Mouse (Mus musculus): Measurements from ENCODE around the gene Brat1. TPM values are rescaled to one million over a fixed set of nuclear protein-coding genes. Genes with fewer than 3 reads are reported as not detected.

The Brat1 gene
- polyA plus RNA-seq, 1 experiment: 23.8 TPM

DNA sequence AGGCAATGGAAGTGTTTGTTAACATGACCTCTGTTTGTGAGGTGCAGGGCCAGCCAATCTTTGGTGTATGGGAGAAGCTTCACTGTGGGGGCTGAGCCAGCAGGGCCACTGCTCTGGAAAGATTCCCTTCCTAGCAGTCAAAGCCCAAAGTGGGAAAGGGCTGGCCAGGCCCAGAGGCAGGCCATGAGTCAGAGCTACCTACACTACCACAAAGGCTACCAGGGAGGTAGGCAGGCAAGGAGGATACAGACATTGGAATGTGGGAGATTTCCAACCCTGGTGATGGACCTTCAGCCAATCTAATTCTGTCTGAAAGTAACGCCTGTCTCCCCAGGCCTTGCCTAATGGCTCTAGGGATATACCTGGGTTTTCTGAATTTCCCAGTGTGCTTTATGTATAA is 23.9 kb upstream of the Brat1 start:
- H3K27me3 ChIP-seq (ENCODE audit: control insufficient read depth, insufficient read depth, low read length): no peaks in the 10 kb centered on the region
- H3K4me1 ChIP-seq (ENCODE audit: control insufficient read depth, insufficient read depth, low read length): no peaks in the 10 kb centered on the region
- WGBS: 89% methylated on average over 1 of the region's 1 CpGs
- no peak for DNase-seq
- H3K4me3 ChIP-seq (replicated peaks; ENCODE audit: insufficient read depth, low read depth, low read length): no peak overlapping the region
- H3K27ac ChIP-seq (ENCODE audit: insufficient read depth, low read length): no peak overlapping the region
- TF ChIP-seq POLR2A (IDR thresholded peaks at IDR 0.05; ENCODE audit: borderline replicate concordance, insufficient read depth, low read length): no peak
- no peak for TF ChIP-seq CTCF (IDR thresholded peaks at IDR 0.05; ENCODE audit: borderline replicate concordance, insufficient read depth, low read depth, low read length)

- Histone ChIP-seq H3K27me3 (ENCODE audit: control insufficient read depth, insufficient read depth, low read length) (no peaks in the 10 kb centered on the region), H3K4me3 (replicated peaks; ENCODE audit: insufficient read depth, low read depth, low read length) (no peak overlapping the region), H3K4me1 (ENCODE audit: control insufficient read depth, insufficient read depth, low read length) (no peaks in the 10 kb centered on the region), H3K27ac (ENCODE audit: insufficient read depth, low read length) (no peak overlapping the region)
- no peak for TF ChIP-seq CTCF (IDR thresholded peaks at IDR 0.05; ENCODE audit: borderline replicate concordance, insufficient read depth, low read depth, low read length)
- TF ChIP-seq POLR2A (IDR thresholded peaks at IDR 0.05; ENCODE audit: borderline replicate concordance, insufficient read depth, low read length): no peak
- DNase-seq: no peak
- 98% methylated on average over 6 of the region's 6 CpGs for WGBS
Measured at GRCm38 (mm10) chr5:140682113-140682512, 22.7 kb upstream of the Brat1 start.

GRCm38 (mm10) chr5:140684343-140685148 is 20.3 kb upstream of the Brat1 start:
- no peak for TF ChIP-seq POLR2A (IDR thresholded peaks at IDR 0.05; ENCODE audit: borderline replicate concordance, insufficient read depth, low read length)
- TF ChIP-seq CTCF (IDR thresholded peaks at IDR 0.05; ENCODE audit: borderline replicate concordance, insufficient read depth, low read depth, low read length): peak; percentile 83
- Histone ChIP-seq H3K4me1 (ENCODE audit: control insufficient read depth, insufficient read depth, low read length) (no peaks in the 10 kb centered on the region), H3K27ac (ENCODE audit: insufficient read depth, low read length) (no peak overlapping the region), H3K27me3 (ENCODE audit: control insufficient read depth, insufficient read depth, low read length) (no peaks in the 10 kb centered on the region), H3K4me3 (replicated peaks; ENCODE audit: insufficient read depth, low read depth, low read length) (no peak overlapping the region)
- DNase-seq: peak in 1 of 2 experiments; percentile 50
- WGBS: 59% methylated on average over 16 of the region's 16 CpGs

DNA sequence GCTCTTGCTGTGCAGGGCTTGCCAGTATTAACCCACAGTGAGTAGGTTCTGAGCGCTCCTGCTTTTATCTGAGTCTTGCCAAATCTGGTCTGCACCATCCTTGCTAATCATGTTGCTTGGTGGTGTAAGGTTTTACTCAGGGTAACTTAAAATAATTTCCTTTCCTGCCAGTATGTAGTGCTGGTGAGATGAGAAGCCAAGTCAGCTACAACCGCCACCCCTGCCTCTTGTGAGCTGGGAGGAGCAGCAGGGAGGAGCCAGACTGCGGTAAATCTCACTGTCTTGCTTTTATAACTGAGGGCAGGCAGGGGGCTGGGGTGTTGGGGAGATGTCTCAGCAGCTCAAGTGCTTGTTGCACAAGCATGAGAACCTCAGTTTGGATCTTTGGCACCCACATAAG is 16.4 kb upstream of the Brat1 start:
- Histone ChIP-seq H3K4me3 (replicated peaks; ENCODE audit: insufficient read depth, low read depth, low read length) (no peak overlapping the region), H3K4me1 (ENCODE audit: control insufficient read depth, insufficient read depth, low read length) (no peaks in the 10 kb centered on the region), H3K27me3 (ENCODE audit: control insufficient read depth, insufficient read depth, low read length) (no peaks in the 10 kb centered on the region), H3K27ac (ENCODE audit: insufficient read depth, low read length) (no peak overlapping the region)
- 68% methylated on average over 3 of the region's 3 CpGs for WGBS
- TF ChIP-seq POLR2A (IDR thresholded peaks at IDR 0.05; ENCODE audit: borderline replicate concordance, insufficient read depth, low read length) (no peak), CTCF (IDR thresholded peaks at IDR 0.05; ENCODE audit: borderline replicate concordance, insufficient read depth, low read depth, low read length) (no peak)
- no peak for DNase-seq

DNA sequence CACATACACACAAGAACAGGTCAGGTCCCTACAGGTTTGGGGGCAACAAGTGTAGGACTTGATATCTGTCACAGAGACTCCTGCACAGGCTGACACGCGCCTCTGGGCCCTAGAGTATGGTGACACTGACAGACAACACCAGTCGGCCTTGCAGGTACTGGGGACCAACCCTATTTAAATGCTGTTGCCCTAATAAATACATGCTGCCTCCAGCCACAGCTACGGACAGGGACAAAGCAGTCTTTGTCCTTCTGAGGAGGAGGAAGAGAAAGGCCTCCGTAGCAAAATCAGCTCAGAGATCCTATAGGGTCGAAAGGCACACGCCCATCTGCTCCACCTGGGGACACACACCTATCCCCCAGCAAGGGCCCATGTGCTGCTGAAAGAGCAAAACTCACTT is 8.8 kb upstream of the Brat1 start:
- H3K27ac ChIP-seq (ENCODE audit: insufficient read depth, low read length): no peak overlapping the region
- H3K4me3 ChIP-seq (replicated peaks; ENCODE audit: insufficient read depth, low read depth, low read length): no peak overlapping the region
- 83% methylated on average over 7 of the region's 7 CpGs for WGBS
- no peak for DNase-seq
- H3K27me3 ChIP-seq (ENCODE audit: control insufficient read depth, insufficient read depth, low read length): no peaks in the 10 kb centered on the region
- H3K4me1 ChIP-seq (ENCODE audit: control insufficient read depth, insufficient read depth, low read length): no peaks in the 10 kb centered on the region
- TF ChIP-seq CTCF (IDR thresholded peaks at IDR 0.05; ENCODE audit: borderline replicate concordance, insufficient read depth, low read depth, low read length) (no peak), POLR2A (IDR thresholded peaks at IDR 0.05; ENCODE audit: borderline replicate concordance, insufficient read depth, low read length) (no peak)

GRCm38 (mm10) chr5:140699776-140700175 is 5.0 kb upstream of the Brat1 start:
- no peak overlapping the region for H3K4me3 ChIP-seq (replicated peaks; ENCODE audit: insufficient read depth, low read depth, low read length)
- H3K4me1 ChIP-seq (ENCODE audit: control insufficient read depth, insufficient read depth, low read length): no peaks in the 10 kb centered on the region
- 74% methylated on average over 9 of the region's 9 CpGs for WGBS
- no peak for TF ChIP-seq POLR2A (IDR thresholded peaks at IDR 0.05; ENCODE audit: borderline replicate concordance, insufficient read depth, low read length)
- TF ChIP-seq CTCF (IDR thresholded peaks at IDR 0.05; ENCODE audit: borderline replicate concordance, insufficient read depth, low read depth, low read length): no peak
- DNase-seq: peak in 1 of 2 experiments; percentile 15
- H3K27me3 ChIP-seq (ENCODE audit: control insufficient read depth, insufficient read depth, low read length): no peaks in the 10 kb centered on the region
- H3K27ac ChIP-seq (ENCODE audit: insufficient read depth, low read length): no peak overlapping the region

GRCm38 (mm10) chr5:140701661-140702060 is 3.1 kb upstream of the Brat1 start:
- no peak for DNase-seq
- 1% methylated on average over 25 of the region's 25 CpGs for WGBS
- H3K27me3 ChIP-seq (ENCODE audit: control insufficient read depth, insufficient read depth, low read length): no peaks in the 10 kb centered on the region
- peaks cover 8% of the 10 kb centered on the region for H3K4me1 ChIP-seq (ENCODE audit: control insufficient read depth, insufficient read depth, low read length)
- TF ChIP-seq CTCF (IDR thresholded peaks at IDR 0.05; ENCODE audit: borderline replicate concordance, insufficient read depth, low read depth, low read length) (no peak), POLR2A (IDR thresholded peaks at IDR 0.05; ENCODE audit: borderline replicate concordance, insufficient read depth, low read length) (no peak)
- H3K4me3 ChIP-seq (replicated peaks; ENCODE audit: insufficient read depth, low read depth, low read length): peak overlapping the region; percentile 59
- 0 out of 2 replicates have a peak overlapping the region, but pooled peaks have one; percentile 9 for H3K27ac ChIP-seq (ENCODE audit: insufficient read depth, low read length)

GRCm38 (mm10) chr5:140702103-140702513 is 2.7 kb upstream of the Brat1 start, which contains the start of gene Iqce:
Gene Iqce, minus strand, starts transcription at chr5:140702378.
- H3K27me3 ChIP-seq (ENCODE audit: control insufficient read depth, insufficient read depth, low read length): no peaks in the 10 kb centered on the region
- peak within 1 kb of the TSS; percentile 17; the same call in 1 of the 2 replicates for H3K27ac ChIP-seq (ENCODE audit: insufficient read depth, low read length)
- peak within 1 kb of the TSS; percentile 59 for H3K4me3 ChIP-seq (replicated peaks; ENCODE audit: insufficient read depth, low read depth, low read length)
- H3K4me1 ChIP-seq (ENCODE audit: control insufficient read depth, insufficient read depth, low read length): peaks cover 8% of the 10 kb centered on the region
- under 1% methylated on average over 33 of the region's 33 CpGs for WGBS
- DNase-seq: peak; percentile 96 to 98
- no peak for TF ChIP-seq CTCF (IDR thresholded peaks at IDR 0.05; ENCODE audit: borderline replicate concordance, insufficient read depth, low read depth, low read length)
- TF ChIP-seq POLR2A (IDR thresholded peaks at IDR 0.05; ENCODE audit: borderline replicate concordance, insufficient read depth, low read length): peak; percentile 44; the same call in 1 of the 2 replicates
